Mouse (Mus musculus) frontal cortex, adult (tissue): ENCODE data around the gene Yaf2.
A peak's percentile ranks its signal among the peaks of the same experiment; 100 is the strongest.
"Not testable (repeated sequence)": the region's sequence is repeated elsewhere in the genome, so short reads cannot be mapped to it uniquely, and the experiment has no call there.

Source experiments
- ATAC-seq: cut with Nextera tagmentation; 2 replicates; pipeline ENCODE4 v1.9.2; 2017; ENCODE audit warnings: mild to moderate bottlenecking, moderate library complexity, mixed read lengths; ENCODE audit not compliant: low TSS enrichment

The Yaf2 gene

GRCm38 (mm10) chr15:93252396-93252795 is 84.3 kb downstream of the Yaf2 start:
- ATAC-seq = peak; percentile 90

DNA sequence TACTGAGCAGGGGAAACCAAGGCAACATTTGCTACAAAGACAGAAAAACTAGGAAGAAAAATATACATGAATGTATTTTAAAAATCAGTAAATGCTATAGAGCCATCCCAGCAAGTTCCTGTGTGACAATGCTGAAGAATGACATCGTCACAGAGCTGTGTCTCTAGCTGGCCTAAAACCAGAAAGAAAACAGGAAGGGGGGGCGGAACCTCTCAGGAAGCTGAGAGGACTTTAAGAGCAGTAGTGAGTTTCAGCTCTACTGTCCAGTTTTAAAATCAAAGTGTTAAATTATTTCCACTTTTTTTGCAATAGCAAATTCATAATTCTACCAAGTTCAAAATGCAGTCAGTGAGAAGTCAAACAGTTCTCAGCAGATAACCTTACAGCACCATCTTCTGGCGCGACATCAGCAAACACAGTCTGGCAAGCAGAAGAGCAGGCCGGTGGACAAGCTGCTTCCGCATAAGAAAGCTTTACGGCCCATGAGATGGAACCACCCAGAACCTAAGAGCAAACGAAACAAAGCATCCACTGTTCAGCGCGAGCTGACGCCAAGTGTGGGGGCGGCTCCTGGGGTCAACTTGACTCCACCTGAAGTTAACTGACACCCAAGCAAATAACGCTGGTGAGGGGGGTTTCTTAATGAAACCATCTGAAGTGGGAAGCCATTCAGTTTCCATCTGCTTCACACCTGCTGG is 85.0 kb downstream of the Yaf2 start:
- ATAC-seq = peak; percentile 48

DNA sequence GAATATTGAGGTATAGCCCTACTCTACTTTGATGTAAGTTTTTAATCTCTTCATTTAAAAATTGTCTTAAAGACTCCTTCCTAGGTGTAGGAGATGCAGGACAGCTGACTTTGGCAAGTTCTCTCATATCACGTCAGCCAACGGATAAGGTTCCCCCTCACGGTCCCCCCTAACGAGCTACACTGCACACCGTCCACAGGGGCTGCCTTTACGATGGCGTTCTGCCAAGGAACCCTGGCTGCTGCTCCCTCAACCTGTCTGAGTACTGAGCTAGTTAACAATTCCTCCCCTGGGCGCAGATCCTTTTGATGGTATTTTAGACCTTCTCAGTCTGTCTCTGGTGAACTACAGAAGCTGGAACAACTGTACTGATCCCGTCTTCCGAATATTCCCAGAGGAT is 93.5 kb downstream of the Yaf2 start:
- ATAC-seq = no peak

DNA sequence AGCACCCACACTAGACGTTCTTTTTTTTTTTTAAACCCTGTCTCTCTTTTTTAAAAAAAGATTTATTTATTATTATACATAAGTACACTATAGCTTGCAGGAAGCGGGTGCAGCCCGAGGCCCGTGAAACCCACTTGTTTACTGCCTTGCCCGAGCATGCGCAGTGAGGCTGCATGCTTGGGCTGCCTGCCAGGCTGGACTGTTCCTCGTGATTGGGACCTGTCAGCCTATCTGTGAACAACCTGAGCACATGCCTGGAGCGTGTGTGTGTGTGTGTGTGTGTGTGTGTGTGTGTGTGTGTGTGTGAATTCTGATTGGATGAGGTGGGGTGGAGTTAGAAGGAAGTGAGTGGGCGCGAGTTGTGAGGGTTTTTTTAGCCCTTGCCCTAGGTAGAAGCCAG is 100.3 kb downstream of the Yaf2 start:
- not testable (repeated sequence) for ATAC-seq
